Comparison of ENCODE assay signal across 1 mouse cellular context in genomic region chr5:142803746-142804145, GRCm38 (mm10).
TF ChIP-seq lines count a peak whose summit lies in the region.

No protein-coding gene starts in this region.

TF ChIP-seq in MEL, 35 proteins besides CTCF, POLR2A, EP300 and RAD21:
- TF ChIP-seq ZNF384 (IDR thresholded peaks at IDR 0.05; ENCODE audit: low read depth, low read length): no peak
- TF ChIP-seq GABPA (IDR thresholded peaks at IDR 0.05; ENCODE audit: low read depth, low read length): 0 out of 2 replicates have a peak, but pooled peaks have one; percentile 36
